Mouse (Mus musculus) MN1 (cell line): ENCODE results near the gene Atxn2l.
"Not testable (repeated sequence)": the region's sequence is repeated elsewhere in the genome, so short reads cannot be mapped to it uniquely, and the experiment has no call there.

Experiments used
- DNase-seq: peaks from one replicate; pipeline ENCODE4 v3.0.0-alpha.2; 2016; ENCODE audit warnings: low spot score

The Atxn2l gene

GRCm38 (mm10) chr7:126491005-126491404 lies 12.2 kb downstream of the Atxn2l start:
- DNase-seq: no peak

GRCm38 (mm10) chr7:126487617-126488385 lies 15.4 kb downstream of the Atxn2l start:
- DNase-seq: not testable (repeated sequence)

GRCm38 (mm10) chr7:126487052-126487483 lies 16.2 kb downstream of the Atxn2l start, which contains the start of gene Tufm:
Gene Tufm, plus strand, starts transcription at chr7:126487361.
- peak; percentile 95 for DNase-seq

- peak; percentile 92 for DNase-seq
These were observed 20.8 kb downstream of the Atxn2l start for GRCm38 (mm10) chr7:126482392-126482871.

GRCm38 (mm10) chr7:126481699-126482098 lies 21.5 kb downstream of the Atxn2l start:
- peak; percentile 72 for DNase-seq

- DNase-seq: peak; percentile 94
These were observed 28.1 kb downstream of the Atxn2l start, which contains the start of gene Sh2b1 for GRCm38 (mm10) chr7:126474993-126475581. Gene Sh2b1, minus strand, starts transcription at chr7:126475424.

GRCm38 (mm10) chr7:126474486-126474955 lies 28.7 kb downstream of the Atxn2l start:
- peak; percentile 30 for DNase-seq

GRCm38 (mm10) chr7:126473470-126474086 lies 29.7 kb downstream of the Atxn2l start:
- no peak for DNase-seq

- DNase-seq: no peak
These were observed 30.5 kb downstream of the Atxn2l start for GRCm38 (mm10) chr7:126472713-126473112.

- DNase-seq: no peak
These were observed 30.9 kb downstream of the Atxn2l start for GRCm38 (mm10) chr7:126472306-126472705.

- DNase-seq: no peak
These were observed 31.4 kb downstream of the Atxn2l start for GRCm38 (mm10) chr7:126471853-126472252.

- DNase-seq: no peak
These were observed 31.9 kb downstream of the Atxn2l start for GRCm38 (mm10) chr7:126471361-126471760.

GRCm38 (mm10) chr7:126470077-126470476 lies 33.2 kb downstream of the Atxn2l start:
- no peak for DNase-seq

GRCm38 (mm10) chr7:126467834-126468627 lies 35.2 kb downstream of the Atxn2l start:
- no peak for DNase-seq

GRCm38 (mm10) chr7:126467271-126467670 lies 36.0 kb downstream of the Atxn2l start:
- peak; percentile 36 for DNase-seq

- no peak for DNase-seq
These were observed 36.5 kb downstream of the Atxn2l start for GRCm38 (mm10) chr7:126466707-126467106.

GRCm38 (mm10) chr7:126466116-126466515 lies 37.1 kb downstream of the Atxn2l start:
- DNase-seq: no peak

- DNase-seq: no peak
These were observed 37.8 kb downstream of the Atxn2l start for GRCm38 (mm10) chr7:126465246-126466030.

- no peak for DNase-seq
These were observed 38.4 kb downstream of the Atxn2l start for GRCm38 (mm10) chr7:126464836-126465235.

GRCm38 (mm10) chr7:126464121-126464520 lies 39.1 kb downstream of the Atxn2l start:
- no peak for DNase-seq

- no peak for DNase-seq
These were observed 39.7 kb downstream of the Atxn2l start for GRCm38 (mm10) chr7:126463547-126463946.
